Mouse (Mus musculus): ENCODE data around the gene Fbxl17.

- TF ChIP-seq CTCF (IDR thresholded peaks at IDR 0.05; ENCODE audit: borderline replicate concordance, insufficient read depth, low read length), result no peak
- TF ChIP-seq POLR2A (IDR thresholded peaks at IDR 0.05; ENCODE audit: low read depth, low read length), result no peak
Observed at GRCm38 (mm10) chr17:63533074-63533836, 33.4 kb upstream of the Fbxl17 start.

Data from embryonic fibroblast, embryonic 13.5 days (primary cell).